Comparison of ENCODE assay signal across 13 mouse cellular contexts in the genomic region with DNA sequence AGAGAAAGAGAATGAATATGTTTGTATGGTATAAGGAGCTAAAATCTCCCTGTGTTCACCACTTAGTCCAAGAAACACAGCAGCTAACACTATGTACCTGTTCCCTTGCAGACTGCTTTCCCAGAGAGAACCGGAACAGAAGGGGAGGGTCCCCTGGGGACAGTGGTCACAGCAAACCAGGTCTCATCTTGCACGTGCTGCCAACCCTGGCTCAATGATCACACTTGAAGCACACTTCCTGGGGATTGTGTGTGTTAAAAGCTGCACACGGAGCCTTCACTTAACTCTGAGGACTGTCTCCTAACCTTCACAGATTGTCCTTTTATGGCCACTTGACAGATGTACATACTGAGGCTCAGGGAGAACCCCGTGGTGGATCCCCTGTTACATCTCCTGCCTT.
"Had no signal": no experiment of that assay in that cellular context is flagged by ENCODE, and none has a peak within 500 bp of the region (broad histone marks: within the 10 kb centered on the region; RNA-seq: fewer than 3 reads in every experiment).

No protein-coding gene starts in this region.

- H3K4me3 ChIP-seq: intestine, embryonic 15.5 days; left cerebral cortex, adult 2 months; limb, embryonic 10.5 days; midbrain, embryonic 13.5 days; myocyte; neural tube, embryonic 12.5 days had no signal

- DNase-seq: kidney, adult 18-20 months; right cerebral cortex, postnatal 4 days; thymus, adult 18-20 months; thymus, postnatal 14 days had no signal

- ATAC-seq: intestine, embryonic 15.5 days; midbrain, embryonic 13.5 days had no signal

- H3K27me3 ChIP-seq: intestine, embryonic 15.5 days had no signal

- H3K4me2 ChIP-seq: intestine, embryonic 15.5 days; lung, embryonic 14.5 days; midbrain, embryonic 13.5 days; neural tube, embryonic 12.5 days had no signal

- H3K9ac ChIP-seq: intestine, embryonic 15.5 days; liver, embryonic 14.5 days; lung, embryonic 14.5 days; midbrain, embryonic 13.5 days; neural tube, embryonic 12.5 days had no signal

- H3K27ac ChIP-seq: left cerebral cortex, adult 2 months; liver, embryonic 14.5 days; midbrain, embryonic 13.5 days; neural tube, embryonic 12.5 days; stomach, postnatal 0 days had no signal

- H3K9me3 ChIP-seq: intestine, embryonic 15.5 days; limb, embryonic 10.5 days; midbrain, embryonic 13.5 days; neural tube, embryonic 12.5 days had no signal

- H3K4me1 ChIP-seq: midbrain, embryonic 13.5 days had no signal

- H3K36me3 ChIP-seq: intestine, embryonic 15.5 days; limb, embryonic 10.5 days; midbrain, embryonic 13.5 days; neural tube, embryonic 12.5 days had no signal
